Mouse (Mus musculus): ENCODE data around the gene Scamp3. TPM values are rescaled to one million over a fixed set of nuclear protein-coding genes. Genes with fewer than 3 reads are reported as not detected.

Scamp3 gene
- polyA plus RNA-seq, 1 experiment, result 96.1 TPM

DNA sequence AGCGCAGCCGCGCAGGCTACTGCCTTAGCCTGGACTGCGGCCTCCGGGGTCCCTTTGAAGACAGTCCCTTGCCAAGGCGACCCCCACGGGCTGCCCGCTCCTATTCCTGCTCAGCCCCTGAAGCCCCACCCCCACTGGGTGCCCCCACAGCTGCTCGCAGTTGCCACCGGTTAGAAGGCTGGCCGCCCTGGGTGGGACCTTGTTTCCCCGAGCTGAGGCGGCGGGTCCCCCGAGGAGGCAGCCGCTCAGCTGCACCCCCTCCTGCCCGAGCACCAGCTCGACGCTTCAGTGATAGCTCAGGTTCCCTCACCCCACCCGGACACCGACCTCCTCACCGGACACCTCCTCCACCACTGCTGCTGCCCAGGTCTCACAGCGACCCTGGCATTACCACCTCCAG is 9.9 kb downstream of the Scamp3 start:
- Histone ChIP-seq H3K27me3 (ENCODE audit: control insufficient read depth, insufficient read depth, low read length) (no peaks in the 10 kb centered on the region), H3K36me3 (ENCODE audit: control insufficient read depth, insufficient read depth, low read length) (peaks cover 1% of the 10 kb centered on the region; the same call in 1 of the 2 replicates), H3K4me3 (ENCODE audit: low read depth, low read length) (peak overlapping the region; percentile 43), H3K4me1 (ENCODE audit: control insufficient read depth, insufficient read depth, insufficient read length, low read length) (peaks cover 4% of the 10 kb centered on the region; the same call in 1 of the 2 replicates), H3K27ac (ENCODE audit: insufficient read depth, low read depth, low read length) (peak overlapping the region; percentile 61)
- WGBS, result 72% methylated on average over 23 of the region's 23 CpGs
- no peak for TF ChIP-seq CTCF (IDR thresholded peaks at IDR 0.05; ENCODE audit: extremely low read depth, insufficient read length, insufficient replicate concordance, low read depth, low read length)
- no peak for TF ChIP-seq POLR2A (IDR thresholded peaks at IDR 0.05; ENCODE audit: low read depth, low read length)

DNA sequence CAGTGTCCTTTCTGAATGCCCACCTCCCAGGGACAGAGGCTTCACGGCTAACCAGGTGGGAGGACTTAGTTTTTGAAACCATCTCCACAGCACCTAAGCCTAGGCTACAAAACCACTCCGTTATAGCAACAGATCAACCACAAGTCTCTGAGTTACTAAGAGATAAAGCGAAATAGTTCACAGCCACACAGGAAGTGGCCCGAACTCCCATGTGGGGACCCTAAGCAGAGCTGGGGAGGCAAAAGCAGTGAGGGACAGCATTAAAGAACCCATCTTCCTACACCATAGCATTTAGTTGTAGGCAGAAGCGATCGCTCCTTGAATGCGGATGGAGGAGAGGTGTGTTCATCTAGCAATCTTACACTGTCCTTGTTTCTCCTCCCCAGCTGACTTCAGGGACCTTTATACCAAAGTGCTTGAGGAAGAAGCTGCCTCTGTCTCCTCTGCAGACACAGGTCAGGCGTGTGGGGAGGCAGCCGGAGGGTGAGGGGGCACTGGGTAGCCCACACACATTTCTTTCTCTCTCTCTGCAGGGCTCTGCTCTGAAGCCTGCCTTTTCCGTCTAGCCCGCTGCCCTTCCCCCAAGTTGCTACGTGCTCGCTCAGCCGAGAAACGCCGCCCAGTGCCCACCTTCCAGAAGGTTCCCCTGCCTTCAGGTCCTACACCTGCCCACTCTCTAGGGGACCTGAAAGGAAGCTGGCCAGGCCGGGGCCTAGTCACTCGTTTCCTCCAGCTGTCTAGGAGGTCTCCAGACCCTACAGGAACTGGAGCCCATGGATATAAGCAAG is 10.6 kb downstream of the Scamp3 start:
- WGBS, result 88% methylated on average over 18 of the region's 18 CpGs
- no peaks in the 10 kb centered on the region for H3K36me3 ChIP-seq (ENCODE audit: control insufficient read depth, insufficient read depth, low read length)
- H3K27me3 ChIP-seq (ENCODE audit: control insufficient read depth, insufficient read depth, low read length), result no peaks in the 10 kb centered on the region
- TF ChIP-seq POLR2A (IDR thresholded peaks at IDR 0.05; ENCODE audit: low read depth, low read length) (no peak), CTCF (IDR thresholded peaks at IDR 0.05; ENCODE audit: extremely low read depth, insufficient read length, insufficient replicate concordance, low read depth, low read length) (no peak)
- peak overlapping the region; percentile 52 for H3K4me3 ChIP-seq (ENCODE audit: low read depth, low read length)
- peak overlapping the region; percentile 68 for H3K27ac ChIP-seq (ENCODE audit: insufficient read depth, low read depth, low read length)
- peaks cover 4% of the 10 kb centered on the region; the same call in 1 of the 2 replicates for H3K4me1 ChIP-seq (ENCODE audit: control insufficient read depth, insufficient read depth, insufficient read length, low read length)

DNA sequence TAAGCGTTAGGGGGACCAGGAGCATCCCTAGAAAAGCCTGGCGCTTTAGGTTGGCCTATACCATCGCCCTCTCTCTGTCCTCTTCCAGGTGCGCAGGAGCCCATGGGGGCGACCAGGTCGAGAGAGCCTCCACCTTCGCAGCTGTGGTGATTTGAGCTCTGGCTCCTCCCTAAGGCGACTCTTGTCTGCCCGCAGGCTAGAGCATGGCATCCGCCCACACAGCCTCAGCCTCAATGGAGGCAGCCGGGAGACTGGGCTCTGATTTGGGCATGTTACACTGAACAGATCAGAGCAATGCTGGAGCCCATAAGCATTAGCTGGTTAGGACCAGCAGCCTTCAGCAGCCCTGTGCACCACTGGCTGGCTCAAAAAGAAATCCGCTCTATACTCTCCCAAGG is 11.2 kb downstream of the Scamp3 start:
- H3K27me3 ChIP-seq (ENCODE audit: control insufficient read depth, insufficient read depth, low read length), result no peaks in the 10 kb centered on the region
- H3K27ac ChIP-seq (ENCODE audit: insufficient read depth, low read depth, low read length), result peak overlapping the region; percentile 68
- no peaks in the 10 kb centered on the region; the same call in 1 of the 2 replicates for H3K4me1 ChIP-seq (ENCODE audit: control insufficient read depth, insufficient read depth, insufficient read length, low read length)
- WGBS, result 84% methylated on average over 12 of the region's 12 CpGs
- TF ChIP-seq POLR2A (IDR thresholded peaks at IDR 0.05; ENCODE audit: low read depth, low read length) (no peak), CTCF (IDR thresholded peaks at IDR 0.05; ENCODE audit: extremely low read depth, insufficient read length, insufficient replicate concordance, low read depth, low read length) (no peak)
- H3K36me3 ChIP-seq (ENCODE audit: control insufficient read depth, insufficient read depth, low read length), result no peaks in the 10 kb centered on the region
- H3K4me3 ChIP-seq (ENCODE audit: low read depth, low read length), result peak overlapping the region; percentile 52

DNA sequence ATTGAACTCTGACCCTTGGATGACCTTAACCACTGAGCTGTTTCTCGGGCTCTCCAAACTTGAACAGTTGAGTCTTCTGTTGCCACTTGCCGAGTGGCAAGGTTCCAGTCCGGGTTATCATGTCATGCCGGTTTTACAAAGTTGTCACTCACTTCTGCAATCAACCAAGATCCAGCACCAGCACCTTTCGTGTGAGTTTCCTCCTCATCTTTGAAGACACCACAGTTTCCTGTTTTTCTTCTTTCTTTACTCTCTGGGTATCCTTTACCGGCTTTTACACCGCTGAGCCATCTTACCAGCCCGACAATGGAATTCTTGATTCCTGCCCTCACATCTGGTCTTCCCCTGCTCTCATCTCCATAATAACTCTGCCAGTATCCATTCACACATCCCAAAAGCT is 13.2 kb downstream of the Scamp3 start:
- Histone ChIP-seq H3K4me3 (ENCODE audit: low read depth, low read length) (no peak overlapping the region), H3K27ac (ENCODE audit: insufficient read depth, low read depth, low read length) (peak overlapping the region; percentile 61), H3K27me3 (ENCODE audit: control insufficient read depth, insufficient read depth, low read length) (no peaks in the 10 kb centered on the region), H3K36me3 (ENCODE audit: control insufficient read depth, insufficient read depth, low read length) (no peaks in the 10 kb centered on the region), H3K4me1 (ENCODE audit: control insufficient read depth, insufficient read depth, insufficient read length, low read length) (no peaks in the 10 kb centered on the region)
- no peak for TF ChIP-seq POLR2A (IDR thresholded peaks at IDR 0.05; ENCODE audit: low read depth, low read length)
- no peak for TF ChIP-seq CTCF (IDR thresholded peaks at IDR 0.05; ENCODE audit: extremely low read depth, insufficient read length, insufficient replicate concordance, low read depth, low read length)
- 66% methylated on average over 8 of the region's 8 CpGs for WGBS

DNA sequence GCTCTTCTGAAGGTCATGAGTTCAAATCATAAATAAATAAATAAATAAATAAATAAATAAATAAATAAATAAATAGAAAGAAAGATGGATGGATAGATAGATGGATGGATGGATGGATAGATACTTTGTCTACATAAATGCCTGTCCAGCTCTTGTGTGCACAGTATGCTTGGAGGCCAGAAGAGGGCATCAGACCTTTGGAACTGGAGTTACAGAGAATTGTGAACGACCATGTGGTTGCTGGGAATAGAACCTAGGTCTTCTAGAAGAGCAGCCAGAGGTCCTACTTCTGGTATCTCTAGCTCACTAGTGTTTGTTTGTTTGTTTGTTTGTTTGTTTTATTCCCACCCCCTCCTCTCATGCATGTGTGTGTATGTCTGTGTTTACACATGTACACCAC is 16.1 kb downstream of the Scamp3 start:
- 55% methylated on average over 1 of the region's 1 CpGs for WGBS

DNA sequence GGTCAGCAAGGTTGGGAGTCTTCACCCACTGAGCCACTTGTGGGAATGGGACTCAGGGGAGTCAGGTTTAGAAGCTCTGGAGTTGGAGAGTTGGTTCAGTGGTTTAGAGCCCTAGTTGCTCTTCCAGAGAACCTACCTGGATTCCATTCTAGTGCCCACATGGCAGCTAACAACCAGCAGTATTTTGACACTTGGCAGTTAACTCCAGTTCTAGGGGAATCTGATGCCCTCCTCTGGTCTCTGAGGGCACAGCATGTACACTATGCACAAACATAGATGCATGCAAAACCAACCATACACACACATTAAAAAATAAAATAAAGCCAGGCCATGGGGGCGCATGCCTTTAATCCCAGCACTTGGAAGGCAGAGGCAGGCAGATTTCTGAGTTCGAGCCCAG is 16.6 kb downstream of the Scamp3 start:
- H3K27ac ChIP-seq (ENCODE audit: insufficient read depth, low read depth, low read length), result no peak overlapping the region
- H3K4me1 ChIP-seq (ENCODE audit: control insufficient read depth, insufficient read depth, insufficient read length, low read length), result peaks cover 5% of the 10 kb centered on the region; the same call in 1 of the 2 replicates
- 95% methylated on average over 2 of the region's 2 CpGs for WGBS
- H3K27me3 ChIP-seq (ENCODE audit: control insufficient read depth, insufficient read depth, low read length), result no peaks in the 10 kb centered on the region
- TF ChIP-seq POLR2A (IDR thresholded peaks at IDR 0.05; ENCODE audit: low read depth, low read length) (no peak), CTCF (IDR thresholded peaks at IDR 0.05; ENCODE audit: extremely low read depth, insufficient read length, insufficient replicate concordance, low read depth, low read length) (peak; percentile 18; the same call in 1 of the 2 replicates)
- H3K36me3 ChIP-seq (ENCODE audit: control insufficient read depth, insufficient read depth, low read length), result no peaks in the 10 kb centered on the region
- H3K4me3 ChIP-seq (ENCODE audit: low read depth, low read length), result no peak overlapping the region

More for the DNA sequence above, 16.1 kb downstream of the Scamp3 start:
- Histone ChIP-seq H3K36me3 (ENCODE audit: control insufficient read depth, insufficient read depth, low read length) (no peaks in the 10 kb centered on the region), H3K27ac (ENCODE audit: insufficient read depth, low read depth, low read length) (no peak overlapping the region), H3K27me3 (ENCODE audit: control insufficient read depth, insufficient read depth, low read length) (no peaks in the 10 kb centered on the region), H3K4me3 (ENCODE audit: low read depth, low read length) (no peak overlapping the region), H3K4me1 (ENCODE audit: control insufficient read depth, insufficient read depth, insufficient read length, low read length) (peaks cover 5% of the 10 kb centered on the region; the same call in 1 of the 2 replicates)
- TF ChIP-seq CTCF (IDR thresholded peaks at IDR 0.05; ENCODE audit: extremely low read depth, insufficient read length, insufficient replicate concordance, low read depth, low read length) (no peak), POLR2A (IDR thresholded peaks at IDR 0.05; ENCODE audit: low read depth, low read length) (no peak)
